In genomic region chr3:98616244-98616643, GRCm38 (mm10) we compare ENCODE assay signal across 30 mouse cellular contexts. TPM values are rescaled to one million over a fixed set of nuclear protein-coding genes. Genes with fewer than 3 reads are reported as not detected.
DNase-seq lines count a peak whose midpoint lies in the region; ATAC-seq and TF ChIP-seq lines count a peak whose summit lies in the region.
"Not testable (repeated sequence)": the region's sequence is repeated elsewhere in the genome, so short reads cannot be mapped to it uniquely, and the experiment has no call there.
"Had no signal": no experiment of that assay in that cellular context is flagged by ENCODE, and none has a peak within 500 bp of the region (broad histone marks: within the 10 kb centered on the region; RNA-seq: fewer than 3 reads in every experiment).

No protein-coding gene starts in this region.

- peak; percentile 46 for TF ChIP-seq CTCF in layer of hippocampus, adult 2 months (conservative IDR thresholded peaks at IDR 0.05)
- TF ChIP-seq CTCF in lung, postnatal 0 days (IDR thresholded peaks at IDR 0.05): not testable (repeated sequence)

- not testable (repeated sequence) for H3K9ac ChIP-seq in hindbrain, embryonic 14.5 days; lung, postnatal 0 days (replicated peaks; ENCODE audit: low read depth); midbrain, embryonic 14.5 days (replicated peaks; ENCODE audit: low read length); neural tube, embryonic 14.5 days (replicated peaks; ENCODE audit: low read depth, low read length)

- H3K4me2 ChIP-seq in hindbrain, embryonic 14.5 days (replicated peaks); lung, postnatal 0 days (replicated peaks; ENCODE audit: low read depth, low read length); midbrain, embryonic 14.5 days (ENCODE audit: low read length); neural tube, embryonic 14.5 days (ENCODE audit: low read depth, low read length): not testable (repeated sequence)

- H3K4me1 ChIP-seq in hindbrain, embryonic 14.5 days (replicated peaks; ENCODE audit: control insufficient read depth, insufficient read depth, low read length); lung, postnatal 0 days (ENCODE audit: insufficient read depth, low read depth, low read length); midbrain, embryonic 14.5 days (ENCODE audit: control insufficient read depth, insufficient read depth, low read length); neural tube, embryonic 14.5 days (ENCODE audit: control insufficient read depth, insufficient read depth, low read length): not testable (repeated sequence)

- not testable (repeated sequence) for DNase-seq in hindbrain, embryonic 14.5 days (ENCODE audit: low spot score); layer of hippocampus, adult 2 months (ENCODE audit: low spot score in 2 of 2); lung, postnatal 0 days (ENCODE audit: low spot score); midbrain, embryonic 14.5 days
- DNase-seq in kidney, adult 9 months: peak; percentile 43

- not testable (repeated sequence) for TF ChIP-seq EP300 in lung, postnatal 0 days (IDR thresholded peaks at IDR 0.05)

- H3K27me3 ChIP-seq in hindbrain, embryonic 14.5 days (ENCODE audit: control insufficient read depth, insufficient read depth, low read length); lung, postnatal 0 days (replicated peaks; ENCODE audit: insufficient read depth, low read length); midbrain, embryonic 14.5 days (ENCODE audit: control insufficient read depth, insufficient read depth, low read length); neural tube, embryonic 14.5 days (ENCODE audit: control insufficient read depth, insufficient read depth, low read length): not testable (repeated sequence)

- not testable (repeated sequence) for H3K4me3 ChIP-seq in hindbrain, embryonic 14.5 days (replicated peaks; ENCODE audit: low read length); layer of hippocampus, adult 2 months; lung, postnatal 0 days (ENCODE audit: low read depth, low read length); midbrain, embryonic 14.5 days (replicated peaks; ENCODE audit: low read depth, low read length); neural tube, embryonic 14.5 days (ENCODE audit: low read depth, low read length)

- peak; percentile 88 for ATAC-seq in common myeloid progenitor, adult 5-6 weeks (replicated peaks; ENCODE audit: low read depth, poor library complexity, severe bottlenecking)
- peak; percentile 73 for ATAC-seq in frontal cortex, adult (ENCODE audit: low TSS enrichment)
- peak; percentile 51 for ATAC-seq in hindbrain, embryonic 14.5 days (ENCODE audit: low FRiP score)
- 0 out of 2 replicates have a peak, but pooled peaks have one; percentile 26 for ATAC-seq in lung, postnatal 0 days
- peak; percentile 47; the same call in 1 of the 2 replicates for ATAC-seq in midbrain, embryonic 14.5 days (ENCODE audit: low FRiP score, low TSS enrichment)
- ATAC-seq in neural tube, embryonic 14.5 days (ENCODE audit: low read depth): peak; percentile 51; the same call in 1 of the 2 replicates

- H3K36me3 ChIP-seq in hindbrain, embryonic 14.5 days (replicated peaks; ENCODE audit: control insufficient read depth, insufficient read depth); lung, postnatal 0 days (ENCODE audit: insufficient read depth, low read length); midbrain, embryonic 14.5 days (ENCODE audit: control insufficient read depth, insufficient read depth, low read length); neural tube, embryonic 14.5 days (ENCODE audit: control insufficient read depth, insufficient read depth, low read length): not testable (repeated sequence)

- H3K9me3 ChIP-seq in hindbrain, embryonic 14.5 days (ENCODE audit: control insufficient read depth, low read length); lung, postnatal 0 days (ENCODE audit: low read length); midbrain, embryonic 14.5 days (ENCODE audit: control insufficient read depth, low read length); neural tube, embryonic 14.5 days (ENCODE audit: control insufficient read depth, low read length): not testable (repeated sequence)

- WGBS in hindbrain, embryonic 14.5 days: 25% methylated on average over 2 of the region's 2 CpGs
- WGBS in lung, postnatal 0 days: 15% methylated on average over 2 of the region's 2 CpGs
- WGBS in midbrain, embryonic 14.5 days: 19% methylated on average over 2 of the region's 2 CpGs
- WGBS in neural tube, embryonic 14.5 days: 31% methylated on average over 2 of the region's 2 CpGs

- not testable (repeated sequence) for H3K27ac ChIP-seq in hindbrain, embryonic 14.5 days; layer of hippocampus, adult 2 months; lung, postnatal 0 days (ENCODE audit: low read length); midbrain, embryonic 14.5 days (replicated peaks; ENCODE audit: low read depth, low read length); neural tube, embryonic 14.5 days (ENCODE audit: low read depth, low read length)

RNA-seq across cellular contexts. Expression of gene Hsd3b5, which starts 13.8 kb away (rescaled TPM):
- not detected in 2 replicates for total RNA-seq in common myeloid progenitor, adult 5-6 weeks (2017)
- not detected in 2 replicates for polyA plus RNA-seq in hindbrain, embryonic 14.5 days (2014; fragmentation: Nextera tagmentation; extraction: Ambion mirVana)
- not detected for total RNA-seq in layer of hippocampus, adult 2 months (2021)
- polyA plus RNA-seq in lung, postnatal 0 days (2015; fragmentation: Nextera tagmentation; extraction: Ambion mirVana): not detected in 2 replicates
- not detected in 2 replicates for polyA plus RNA-seq in midbrain, embryonic 14.5 days (2014; fragmentation: Nextera tagmentation; extraction: Ambion mirVana)
- not detected in 2 replicates for polyA plus RNA-seq in neural tube, embryonic 14.5 days (2014; fragmentation: Nextera tagmentation; extraction: Ambion mirVana)
- total RNA-seq: adrenal gland, adult 18-20 months; adrenal gland, postnatal 36 days; gastrocnemius, adult 8-10 months; heart, postnatal 4 days; layer of hippocampus, adult 18-20 months; layer of hippocampus, postnatal 25 days; left cerebral cortex, postnatal 10 days had no signal
- polyA plus RNA-seq: CD4-positive, CD25-positive, alpha-beta regulatory T cell, adult 4 months; frontal cortex, adult 2 months; gonadal fat pad, adult 2 months; heart, embryonic 10.5 days; heart, embryonic 16.5 days; inflammation-experienced regulatory T-cells, adult 6 months; kidney, embryonic 14.5 days; limb, embryonic 11.5 days; liver, embryonic 11.5 days; lung, embryonic 14.5 days; midbrain, embryonic 10.5 days; myocyte; small intestine, adult 2 months; stomach, embryonic 16.5 days; thymus, adult 2 months had no signal

RNA-seq across cellular contexts. Expression of gene Gm10681, which starts 27.6 kb away (rescaled TPM):
- total RNA-seq in common myeloid progenitor, adult 5-6 weeks (2017): not detected in 2 replicates
- polyA plus RNA-seq in hindbrain, embryonic 14.5 days (2014; fragmentation: Nextera tagmentation; extraction: Ambion mirVana): 0.23 TPM in 1 of 2 replicates, not detected in the other
- not detected for total RNA-seq in layer of hippocampus, adult 2 months (2021)
- polyA plus RNA-seq in lung, postnatal 0 days (2015; fragmentation: Nextera tagmentation; extraction: Ambion mirVana): not detected in 2 replicates
- polyA plus RNA-seq in midbrain, embryonic 14.5 days (2014; fragmentation: Nextera tagmentation; extraction: Ambion mirVana): 0.22 TPM in 1 of 2 replicates, not detected in the other
- not detected in 2 replicates for polyA plus RNA-seq in neural tube, embryonic 14.5 days (2014; fragmentation: Nextera tagmentation; extraction: Ambion mirVana)
- total RNA-seq: adrenal gland, adult 18-20 months; adrenal gland, postnatal 36 days; gastrocnemius, adult 8-10 months; heart, postnatal 4 days; layer of hippocampus, adult 18-20 months; layer of hippocampus, postnatal 25 days; left cerebral cortex, postnatal 10 days had no signal
- polyA plus RNA-seq: CD4-positive, CD25-positive, alpha-beta regulatory T cell, adult 4 months; frontal cortex, adult 2 months; gonadal fat pad, adult 2 months; heart, embryonic 16.5 days; inflammation-experienced regulatory T-cells, adult 6 months; limb, embryonic 11.5 days; lung, embryonic 14.5 days; midbrain, embryonic 10.5 days; myocyte; small intestine, adult 2 months; stomach, embryonic 16.5 days had no signal

Comparison
In these comparisons a context has a peak if more than half of its experiments do, and no peak if none do; other contexts are left out.
1. ATAC-seq: peak in every context shown above with its lines; median percentile 88 in common myeloid progenitor, adult 5-6 weeks; 73 in frontal cortex, adult; 51 in hindbrain, embryonic 14.5 days; 51 in neural tube, embryonic 14.5 days; 47 in midbrain, embryonic 14.5 days; 26 in lung, postnatal 0 days.